Mouse (Mus musculus): Measurements from ENCODE around the gene Usp35.

Usp35 gene

DNA sequence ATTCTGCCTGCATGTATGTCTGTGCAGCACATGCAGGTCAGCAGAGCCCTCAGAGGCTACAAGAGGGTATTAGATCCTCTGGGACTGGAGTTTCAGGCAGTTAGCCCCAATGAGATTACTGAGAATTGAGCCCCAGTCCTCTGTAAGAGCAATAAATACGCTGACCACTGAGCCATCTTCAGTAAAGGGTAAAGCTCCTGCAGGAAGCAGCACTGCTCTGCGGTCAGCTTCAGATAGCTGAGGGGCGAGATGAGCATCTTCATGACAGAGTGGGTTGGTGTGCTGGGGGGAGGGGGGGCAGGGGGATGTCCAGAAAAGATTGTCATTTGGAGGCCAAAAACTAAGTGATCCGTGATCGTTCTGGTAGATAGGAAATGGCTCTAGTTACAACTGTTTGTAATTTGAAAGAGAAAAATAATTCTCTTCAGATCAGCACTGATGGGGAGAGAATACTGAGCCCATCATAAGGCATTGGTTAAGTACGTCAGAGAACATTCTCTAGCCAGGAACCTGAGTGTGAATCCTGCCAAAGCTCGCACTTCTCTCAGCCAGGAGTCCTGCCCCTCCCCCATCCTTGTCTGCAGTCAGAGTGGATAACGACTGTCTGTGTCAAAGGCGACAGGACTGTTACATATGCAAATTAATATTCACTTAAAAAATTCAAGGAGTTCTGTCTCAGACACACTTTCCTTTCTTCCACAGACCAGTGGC, 14.4 kb upstream of the Usp35 start:
- DNase-seq (ENCODE audit: low read depth) = no peak

DNA sequence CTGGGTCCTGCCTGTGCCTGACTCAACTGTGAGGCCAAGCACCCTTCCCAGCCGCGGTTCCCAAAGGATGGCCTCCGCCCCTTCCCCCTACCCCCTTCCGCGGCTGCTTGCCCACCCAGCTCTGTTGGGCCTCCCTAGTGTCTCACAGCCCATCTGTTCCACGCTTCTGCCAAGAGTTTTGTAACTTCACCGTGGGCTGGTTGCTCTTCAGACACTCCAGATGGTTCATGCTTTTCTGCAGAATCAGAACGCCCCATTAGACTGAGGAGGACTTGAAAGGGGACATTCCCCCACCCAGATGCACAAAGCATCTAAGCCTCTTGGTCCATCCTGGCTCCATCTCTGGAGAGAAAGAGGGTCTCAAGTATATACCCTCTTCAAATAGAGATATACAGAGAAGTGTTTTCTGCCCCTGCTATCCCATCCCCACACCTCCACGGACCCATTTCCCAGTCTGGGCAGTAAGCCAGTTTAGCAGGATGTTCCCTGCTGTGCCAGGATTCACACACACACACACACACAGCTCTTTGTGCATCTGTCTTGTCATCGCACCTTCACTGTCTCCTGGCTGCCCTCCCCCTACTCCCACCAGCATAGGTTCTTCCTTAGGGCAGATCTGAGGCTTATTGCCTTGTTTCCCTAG, 13.5 kb upstream of the Usp35 start:
- DNase-seq (ENCODE audit: low read depth) = no peak

DNA sequence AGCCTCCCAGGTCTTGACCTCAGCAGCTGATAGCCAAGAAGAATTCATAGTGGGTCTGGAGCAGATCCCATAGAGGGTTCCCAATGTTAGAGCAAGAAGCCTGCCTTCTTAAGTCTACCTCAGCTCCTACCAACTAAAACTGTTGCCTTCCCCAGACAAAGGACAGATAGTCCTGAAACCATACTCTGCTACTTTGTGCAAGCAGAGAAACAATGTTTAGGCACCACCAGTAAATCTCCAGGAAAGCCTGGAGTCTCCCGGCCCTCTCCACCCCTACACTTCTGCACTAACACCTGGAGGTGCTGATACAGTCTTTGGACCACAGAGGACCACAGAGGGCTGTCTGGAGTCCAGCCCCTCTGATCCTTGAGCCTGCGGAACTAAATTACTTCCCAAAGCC, 12.8 kb upstream of the Usp35 start:
- no peak for DNase-seq (ENCODE audit: low read depth)

DNA sequence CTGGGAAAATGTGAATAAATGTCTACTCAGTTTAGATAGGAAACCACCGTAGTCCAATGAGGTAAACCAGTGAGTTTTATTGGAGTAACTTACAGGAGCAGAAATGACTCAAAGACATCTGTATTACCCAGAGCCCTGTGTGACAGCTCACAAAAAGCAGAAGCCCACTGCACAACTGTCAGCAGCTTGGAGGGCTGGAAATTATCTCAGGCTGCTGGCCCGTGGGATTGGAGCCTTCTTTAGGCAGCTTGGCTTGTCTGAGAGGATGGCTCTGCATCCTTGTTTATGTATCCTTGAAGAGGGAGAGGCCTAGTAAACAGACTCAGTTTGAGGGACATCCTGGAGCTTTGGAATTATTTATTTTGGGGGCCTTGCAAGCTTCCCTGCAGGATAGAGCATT, 11.1 kb upstream of the Usp35 start:
- no peak for DNase-seq (ENCODE audit: low read depth)

DNA sequence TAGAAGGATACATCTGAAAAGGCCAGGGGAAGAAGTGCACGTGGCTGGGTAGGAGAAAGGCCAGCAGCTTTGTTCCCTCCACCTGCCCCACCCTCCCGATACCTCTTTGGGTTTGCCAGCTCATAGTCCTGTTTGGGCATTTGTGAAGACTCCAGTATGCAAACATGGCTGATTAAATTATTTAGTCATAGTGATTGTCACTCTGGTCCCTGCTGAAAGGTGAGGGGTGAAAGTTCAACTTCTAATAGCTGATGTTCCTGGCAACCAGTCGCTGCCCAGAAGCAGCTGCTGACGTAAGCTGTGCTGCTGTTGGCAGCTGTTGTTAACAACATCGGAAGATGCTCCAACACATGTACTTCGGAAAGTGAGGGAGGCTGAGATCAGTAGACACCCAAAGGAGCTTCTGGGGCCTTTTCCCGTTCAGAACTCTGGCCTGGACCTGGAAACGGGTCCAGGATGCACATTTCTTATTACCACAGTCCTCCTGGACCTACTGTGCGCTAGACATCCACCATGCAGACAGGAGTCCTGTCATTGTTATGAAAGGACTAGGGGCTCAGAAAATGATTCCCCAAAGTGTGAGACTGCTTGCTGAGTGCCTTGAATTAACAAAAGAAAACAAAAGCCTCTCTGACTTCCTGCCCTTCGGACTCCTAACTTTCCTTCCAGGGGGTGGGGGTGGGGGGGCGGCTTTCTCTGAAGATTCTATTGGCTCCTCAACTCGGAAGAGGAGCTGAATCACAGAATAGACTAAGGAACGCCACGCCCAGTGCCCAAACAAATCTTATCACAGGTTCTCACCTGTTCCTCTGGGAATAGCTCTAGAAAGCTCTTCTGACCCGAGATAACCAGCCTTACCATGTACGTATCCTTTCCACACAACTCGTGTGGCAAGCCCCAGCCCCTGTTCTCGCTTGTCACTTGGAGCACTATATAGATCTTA, 9.4 kb upstream of the Usp35 start:
- DNase-seq (ENCODE audit: low read depth) = no peak

DNA sequence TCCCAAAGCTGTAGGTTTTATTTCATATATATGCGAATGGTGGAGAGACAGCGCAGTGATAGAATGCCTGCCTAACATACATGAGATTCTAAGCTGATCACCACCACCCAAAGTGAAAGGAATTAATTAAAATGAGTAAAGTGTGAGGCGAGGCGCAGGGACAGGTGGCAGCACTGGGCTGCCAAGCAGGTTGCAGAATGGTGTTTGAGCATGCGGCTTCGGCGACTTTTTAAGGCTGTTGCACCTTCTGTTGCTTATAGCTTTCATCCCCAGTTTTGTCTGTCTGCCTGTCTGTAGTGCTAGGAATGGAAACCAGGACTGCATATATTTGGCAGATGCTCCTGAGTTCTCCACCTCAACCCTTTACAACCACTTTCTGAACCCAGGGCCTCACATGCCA, 7.8 kb upstream of the Usp35 start:
- DNase-seq (ENCODE audit: low read depth) = no peak

DNA sequence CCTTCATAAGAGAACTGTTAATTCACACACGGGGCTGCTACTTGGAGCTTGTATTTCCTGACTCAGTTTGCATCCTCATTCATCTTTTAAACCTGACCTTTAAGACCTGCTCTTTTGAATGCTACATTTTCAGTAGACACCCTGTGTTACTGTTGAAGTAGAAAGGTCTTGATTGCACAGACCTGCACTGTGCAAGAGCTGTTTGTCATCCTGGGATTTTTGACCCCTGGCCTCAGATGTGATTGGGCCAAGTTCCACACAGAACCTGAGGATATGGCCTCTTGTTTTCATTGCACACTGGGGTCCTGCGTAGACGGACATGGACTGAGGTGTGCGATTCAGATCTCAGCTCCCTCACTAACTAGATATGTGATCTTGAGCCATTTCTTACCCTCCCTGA, 6.8 kb upstream of the Usp35 start:
- no peak for DNase-seq (ENCODE audit: low read depth)

DNA sequence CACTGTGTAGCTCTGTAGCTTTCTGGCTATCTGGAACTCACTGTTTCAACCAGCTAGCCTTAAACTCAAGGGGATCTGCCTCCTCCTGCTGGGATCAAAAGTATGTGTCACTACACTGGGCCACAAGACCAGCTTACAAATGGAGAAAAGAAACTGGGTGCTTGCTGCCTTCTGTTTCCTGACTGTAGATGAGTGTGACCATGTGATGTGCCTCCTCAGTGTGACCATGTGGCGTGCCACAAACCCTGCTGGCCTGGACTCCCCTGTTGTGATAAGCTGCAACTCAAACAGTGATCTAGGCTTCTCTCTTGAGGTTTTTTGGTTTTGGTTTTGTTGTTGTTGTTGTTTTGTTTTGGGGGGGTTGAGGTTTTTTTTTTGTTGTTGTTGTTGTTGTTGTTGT, 4.9 kb upstream of the Usp35 start:
- no peak for DNase-seq (ENCODE audit: low read depth)

DNA sequence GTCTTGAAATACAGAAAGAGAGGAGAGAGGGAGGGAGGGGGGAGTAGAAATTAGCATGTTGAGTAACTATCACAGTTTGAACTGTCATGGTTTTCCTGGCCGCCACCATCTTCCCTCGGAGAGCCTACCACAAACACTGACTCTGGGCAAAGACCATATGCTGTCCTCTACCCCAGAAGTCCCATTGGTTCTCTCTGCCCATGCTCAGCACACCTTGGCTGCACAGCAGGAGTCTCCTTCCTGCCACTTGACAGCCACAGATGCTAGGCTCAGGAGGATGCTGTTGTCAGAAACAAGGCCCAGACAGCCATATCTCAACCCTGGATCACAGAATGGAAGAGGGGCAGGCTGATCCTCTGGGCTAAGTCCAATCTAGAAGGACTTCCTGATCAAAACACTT, 2.6 kb upstream of the Usp35 start:
- DNase-seq (ENCODE audit: low read depth) = no peak

DNA sequence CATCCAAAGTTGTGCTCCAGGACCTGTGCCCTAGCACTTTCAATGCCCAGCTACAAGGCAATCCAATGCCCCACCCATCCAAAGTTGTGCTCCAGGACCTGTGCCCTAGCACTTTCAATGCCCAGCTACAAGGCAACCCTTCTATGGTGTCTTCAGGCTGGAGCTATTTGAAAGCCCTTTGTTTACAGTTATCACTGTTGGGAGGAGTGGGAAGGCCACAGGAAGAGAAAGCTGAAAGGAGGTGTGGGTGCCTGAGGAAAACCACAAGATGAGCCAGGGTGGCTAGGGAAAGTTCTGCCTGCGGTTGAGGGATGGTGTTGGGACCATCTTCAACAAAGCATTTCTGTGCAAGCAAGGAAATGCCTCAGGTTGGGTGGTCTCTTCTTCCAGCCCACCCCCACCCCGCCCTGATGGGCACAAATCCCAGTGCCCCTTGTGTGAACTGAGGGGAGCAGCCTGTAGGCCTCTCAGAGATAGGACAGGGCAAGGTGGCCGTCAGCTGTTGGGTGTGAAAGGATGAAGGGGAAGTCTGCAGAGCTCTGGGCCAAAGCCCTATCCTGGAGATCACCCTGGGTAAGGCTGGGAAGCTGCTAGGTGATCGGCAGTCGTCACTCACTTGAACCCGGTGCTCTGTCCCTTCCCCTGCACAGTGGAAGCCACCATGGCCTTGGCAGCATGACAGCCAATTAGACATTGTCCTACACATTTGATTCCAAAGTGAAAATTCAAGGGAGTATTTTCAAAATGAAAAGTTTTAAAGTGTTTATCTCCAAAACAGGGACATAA, 1.5 kb upstream of the Usp35 start:
- DNase-seq (ENCODE audit: low read depth) = no peak

DNA sequence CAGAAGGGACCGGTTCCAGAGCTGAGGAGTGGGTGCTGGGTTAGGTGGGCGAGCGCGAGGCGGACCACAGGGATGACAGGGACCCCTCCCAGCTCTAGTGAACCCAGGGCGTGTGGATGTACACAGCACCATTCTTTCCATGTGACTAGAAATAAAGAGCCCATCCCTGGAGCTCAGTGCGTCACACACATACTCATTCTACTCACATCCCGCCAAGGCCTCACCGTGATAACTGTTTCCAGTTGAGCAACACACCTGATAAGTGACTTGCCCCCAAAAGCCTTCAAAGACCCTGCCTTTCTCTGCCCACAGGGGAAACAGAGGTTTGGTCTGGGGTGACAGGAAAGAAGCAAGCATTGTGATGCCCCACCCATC, 834 bp upstream of the Usp35 start:
- DNase-seq (ENCODE audit: low read depth) = peak; percentile 53

DNA sequence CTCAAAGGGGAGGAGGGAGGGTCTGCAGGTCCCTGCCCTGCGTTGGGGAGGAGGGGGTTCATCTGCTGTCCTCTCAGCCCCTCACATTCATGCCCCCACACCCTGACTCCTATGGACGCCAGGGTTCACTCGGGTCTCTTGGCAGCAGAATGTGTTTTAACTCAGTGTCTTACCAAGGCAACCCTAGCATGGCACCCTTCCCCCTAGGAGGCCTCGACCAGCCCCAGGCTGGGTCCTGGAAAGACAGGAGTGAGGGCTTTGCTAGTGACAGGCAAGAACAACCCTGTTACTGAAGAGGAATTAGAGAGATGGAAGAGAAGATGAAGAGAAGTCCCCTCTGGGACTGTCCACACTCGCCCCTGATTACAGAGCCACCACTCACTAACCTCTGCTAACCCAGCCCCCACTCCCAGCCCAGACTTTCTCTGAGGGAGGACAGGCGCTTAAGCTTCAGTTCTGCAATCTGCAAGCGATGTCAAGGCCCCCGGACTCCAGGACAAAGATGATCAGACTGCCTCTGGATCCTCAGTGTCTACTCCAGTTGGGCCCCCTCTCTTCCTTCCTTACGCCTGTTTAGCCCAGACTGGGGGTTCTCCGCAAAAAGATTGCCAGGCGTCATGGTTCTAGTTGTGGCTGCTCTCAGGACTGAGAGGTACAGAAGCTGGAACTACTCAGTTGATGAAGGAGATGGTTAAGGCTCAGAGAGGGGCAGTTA, 732 bp downstream of the Usp35 start:
- no peak for DNase-seq (ENCODE audit: low read depth)

DNA sequence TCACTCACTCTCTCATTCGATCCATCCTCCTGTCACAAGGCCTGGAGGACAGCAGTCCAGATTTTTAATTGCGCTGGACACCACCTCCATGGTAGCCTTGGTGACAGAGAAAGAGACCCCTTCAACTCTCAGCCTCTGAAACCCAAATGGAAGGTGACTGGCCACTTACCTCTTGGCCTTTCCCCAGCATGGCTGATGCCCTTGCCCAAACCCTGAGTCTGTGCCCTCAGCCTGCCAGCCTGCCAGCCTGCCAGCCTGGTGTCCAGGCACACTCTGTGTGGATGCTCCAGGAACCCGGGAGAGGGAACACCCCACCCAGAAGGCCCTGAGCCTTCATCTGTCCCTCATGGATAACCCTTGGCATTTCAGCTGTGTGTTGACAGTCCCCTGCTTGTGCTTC, 2.1 kb downstream of the Usp35 start:
- DNase-seq (ENCODE audit: low read depth) = no peak

DNA sequence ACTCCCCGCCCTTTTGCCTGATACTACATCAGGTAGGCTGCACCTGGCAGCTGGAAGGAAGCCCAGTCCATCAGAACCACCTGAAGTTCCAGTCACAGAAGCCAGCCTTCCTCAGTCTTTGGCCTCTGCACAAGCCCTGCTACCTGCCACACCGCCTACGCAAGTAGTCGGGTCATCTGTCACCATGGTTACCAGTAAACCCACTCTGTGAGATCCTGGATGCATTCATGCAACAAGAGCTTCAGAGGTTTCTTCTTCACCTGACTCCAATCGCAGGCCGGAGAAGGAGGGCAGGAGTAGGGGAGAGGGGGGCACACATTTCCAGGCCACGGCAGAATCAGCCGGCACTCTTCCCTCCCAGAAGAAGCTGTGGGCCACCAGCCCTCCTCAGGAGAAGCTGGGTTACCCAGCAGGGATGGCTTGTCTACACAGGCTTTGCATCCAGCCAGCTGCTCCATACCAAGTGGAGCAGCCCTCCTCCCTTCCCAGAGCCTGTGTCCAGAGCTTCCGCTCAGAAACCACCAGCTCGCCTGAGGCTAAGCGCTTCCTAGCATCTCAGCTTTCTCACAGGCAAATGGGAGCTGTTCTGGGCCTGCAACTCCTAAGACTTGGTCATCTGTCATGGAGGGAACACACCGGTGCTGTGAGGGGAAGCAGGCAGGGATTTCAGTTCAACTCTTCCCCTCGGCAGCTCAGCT, 2.8 kb downstream of the Usp35 start:
- no peak for DNase-seq (ENCODE audit: low read depth)

DNA sequence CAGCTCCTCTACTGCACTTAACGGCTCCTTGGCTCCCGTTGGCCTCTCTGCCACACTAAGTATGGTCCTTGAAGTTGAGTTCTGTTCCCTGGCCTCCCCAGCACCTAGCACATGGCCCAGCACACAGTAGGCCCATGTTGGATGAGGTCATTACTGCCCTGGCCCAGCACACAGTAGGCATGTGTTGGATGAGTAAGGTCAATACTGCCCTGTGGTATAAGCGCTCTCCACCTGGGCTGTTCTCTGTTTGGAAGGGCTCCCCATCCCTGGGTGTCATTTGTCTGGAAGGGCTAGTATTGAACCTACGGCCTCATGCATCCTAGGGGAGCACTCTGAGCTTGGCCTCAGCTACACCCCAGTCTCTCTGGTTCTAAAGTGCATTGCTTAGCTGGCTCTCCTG, 4.4 kb downstream of the Usp35 start:
- DNase-seq (ENCODE audit: low read depth) = no peak

DNA sequence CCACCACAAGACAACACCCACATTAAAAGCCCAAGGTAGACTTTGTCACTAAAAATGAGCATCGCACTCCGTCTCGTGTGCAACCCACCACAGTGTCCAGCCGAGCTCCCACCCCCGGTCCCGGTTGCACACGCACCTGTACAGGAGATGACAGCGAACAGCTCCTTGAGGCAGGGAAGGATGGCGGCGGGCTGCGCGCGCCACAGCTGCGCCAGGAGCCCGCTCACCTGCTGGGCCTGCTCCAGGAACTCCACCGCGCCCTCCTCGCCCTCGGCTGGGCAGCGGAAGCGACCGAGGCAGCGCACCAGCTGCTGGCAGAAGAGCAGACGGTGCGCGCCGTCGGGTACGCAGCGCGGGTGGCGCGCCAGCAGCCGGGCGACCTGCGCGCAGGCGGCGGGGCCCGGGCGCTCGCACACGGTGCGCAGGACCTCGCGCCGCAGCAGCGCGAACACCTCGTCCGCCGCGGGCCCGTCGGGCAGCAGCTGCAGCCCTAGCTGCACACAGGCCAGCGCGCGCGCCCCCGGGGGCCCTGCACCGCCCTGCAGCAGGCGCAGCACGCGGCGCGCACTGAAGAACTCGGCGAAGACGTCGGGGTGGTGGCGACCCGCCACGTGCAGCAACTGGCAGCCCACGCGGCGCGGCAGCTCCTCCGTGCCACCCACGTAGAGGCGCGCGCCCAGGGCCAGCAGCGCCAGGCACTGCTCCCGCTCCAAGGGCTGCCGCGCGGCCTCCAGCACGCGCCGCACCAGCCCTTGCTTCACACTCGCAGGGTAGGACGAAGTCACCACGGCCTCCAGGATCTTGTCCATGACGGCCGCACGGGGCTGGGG, 6.4 kb downstream of the Usp35 start:
- no peak for DNase-seq (ENCODE audit: low read depth)

DNA sequence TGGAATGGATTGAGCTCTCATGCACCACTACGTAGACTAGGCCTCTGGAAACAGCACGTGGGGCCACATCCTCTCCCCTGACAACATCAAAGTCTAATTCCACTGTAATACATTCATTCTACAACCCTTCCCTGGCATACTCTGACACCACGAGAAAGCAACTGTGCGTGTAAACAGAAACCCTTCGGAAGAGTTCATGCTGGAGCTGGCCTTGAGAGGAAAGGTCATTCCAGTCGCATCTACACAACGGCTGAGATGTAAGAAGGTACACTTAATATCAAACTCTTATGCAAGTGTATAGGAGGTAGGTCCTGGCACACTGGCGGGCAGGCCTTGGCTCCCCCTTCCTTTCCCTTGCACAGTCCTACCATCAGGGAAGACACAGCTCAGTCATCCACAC, 7.5 kb downstream of the Usp35 start:
- DNase-seq (ENCODE audit: low read depth) = no peak

DNA sequence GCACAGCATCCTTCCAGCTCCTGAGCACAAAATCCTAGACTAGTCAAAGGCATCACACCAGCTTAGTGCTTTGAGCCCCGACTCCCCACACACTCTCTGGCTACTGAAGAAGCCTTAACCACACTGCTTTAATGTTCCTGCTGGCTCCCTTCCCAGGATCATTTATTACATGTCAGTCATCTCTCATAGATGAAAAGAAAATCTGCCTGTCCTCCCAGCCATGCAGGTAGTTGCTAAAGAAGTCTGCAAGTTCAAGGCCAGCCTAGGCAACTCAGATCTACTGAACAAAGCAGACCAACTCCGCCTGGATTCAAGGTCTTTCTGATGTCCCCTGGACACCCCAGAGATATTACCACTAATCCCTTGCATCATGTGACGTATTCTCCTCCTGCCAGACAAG, 14.1 kb downstream of the Usp35 start:
- DNase-seq (ENCODE audit: low read depth) = no peak

DNA sequence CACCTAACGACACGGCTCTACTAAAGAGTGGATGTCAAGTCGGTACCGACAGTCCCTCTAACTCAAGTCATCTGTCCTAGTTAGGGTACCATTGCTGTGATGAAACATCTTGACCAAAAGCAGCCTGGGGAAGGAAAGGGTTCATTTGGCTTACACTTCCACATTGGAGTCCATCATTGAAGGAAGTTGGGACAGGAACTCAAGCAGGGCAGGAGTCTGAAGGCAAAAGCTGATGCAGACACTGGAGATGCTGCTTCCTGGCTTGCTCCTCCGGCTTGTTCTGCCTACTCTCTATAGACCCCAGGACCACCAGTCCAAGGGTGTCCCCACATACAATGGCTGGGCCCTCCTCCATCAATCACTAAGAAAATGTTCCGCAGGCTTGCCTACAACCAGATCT, 16.2 kb downstream of the Usp35 start:
- DNase-seq (ENCODE audit: low read depth) = no peak

DNA sequence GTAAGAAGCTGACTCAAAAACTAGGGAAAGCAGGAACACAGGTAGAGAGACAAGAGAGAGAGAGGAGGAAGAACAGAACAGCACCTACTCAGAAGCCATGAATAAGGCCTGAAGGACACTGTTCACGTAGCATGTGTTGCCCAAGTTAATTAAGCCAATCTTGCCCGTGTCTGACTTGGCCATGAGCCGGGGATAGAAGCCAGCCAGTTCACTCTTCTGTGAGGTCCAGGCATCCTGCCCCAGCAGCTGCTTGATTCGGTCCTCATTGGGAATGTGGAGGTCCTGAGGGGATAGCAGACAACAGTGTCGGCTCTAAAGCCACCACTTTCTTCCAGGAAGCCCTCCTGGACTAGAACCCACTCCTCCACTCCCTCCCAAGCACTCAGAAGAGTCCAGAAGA, 17.2 kb downstream of the Usp35 start:
- no peak for DNase-seq (ENCODE audit: low read depth)

Measured in NIH3T3 (cell line).